ENCODE assay signal across 13 mouse cellular contexts in genomic region chr12:81683395-81683794, GRCm38 (mm10). TPM values are rescaled to one million over a fixed set of nuclear protein-coding genes. Genes with fewer than 3 reads are reported as not detected.
"Had no signal": no experiment of that assay in that cellular context is flagged by ENCODE, and none has a peak within 500 bp of the region (broad histone marks: within the 10 kb centered on the region; RNA-seq: fewer than 3 reads in every experiment).

No protein-coding gene starts in this region.

- ATAC-seq: liver, postnatal 0 days had no signal

- H3K4me2 ChIP-seq: limb, embryonic 12.5 days; liver, embryonic 13.5 days; lung, embryonic 15.5 days; stomach, embryonic 15.5 days had no signal

- H3K4me1 ChIP-seq: limb, embryonic 12.5 days; liver, embryonic 13.5 days; lung, embryonic 15.5 days; stomach, embryonic 15.5 days had no signal

- H3K27ac ChIP-seq: layer of hippocampus, adult 2 months; limb, embryonic 12.5 days; liver, embryonic 13.5 days; lung, embryonic 15.5 days; midbrain, embryonic 10.5 days; stomach, embryonic 15.5 days had no signal

- H3K36me3 ChIP-seq: limb, embryonic 12.5 days; liver, embryonic 13.5 days; lung, embryonic 15.5 days; midbrain, embryonic 10.5 days; stomach, embryonic 15.5 days had no signal

- DNase-seq: kidney, postnatal 10 days; kidney, postnatal 4 days; liver; liver, embryonic 13.5 days; liver, postnatal 0 days; lung, postnatal 36 days; right cerebral cortex, postnatal 14 days; thymus, postnatal 36 days had no signal

- H3K27me3 ChIP-seq: liver, embryonic 13.5 days; lung, embryonic 15.5 days; stomach, embryonic 15.5 days had no signal

- H3K4me3 ChIP-seq: layer of hippocampus, adult 2 months; limb, embryonic 12.5 days; liver, embryonic 13.5 days; lung, embryonic 15.5 days; midbrain, embryonic 10.5 days; stomach, embryonic 15.5 days had no signal

- H3K9ac ChIP-seq: limb, embryonic 12.5 days; liver, embryonic 13.5 days; liver, postnatal 0 days; lung, embryonic 15.5 days; stomach, embryonic 15.5 days had no signal

- H3K9me3 ChIP-seq: limb, embryonic 12.5 days; liver, embryonic 13.5 days; lung, embryonic 15.5 days; midbrain, embryonic 10.5 days; stomach, embryonic 15.5 days had no signal

RNA-seq across cellular contexts. Expression of gene Ttc9, which starts 52.3 kb away (rescaled TPM):
- polyA plus RNA-seq: liver, postnatal 0 days had no signal
